8 mouse cellular contexts compared by ENCODE assay signal in the genomic region with DNA sequence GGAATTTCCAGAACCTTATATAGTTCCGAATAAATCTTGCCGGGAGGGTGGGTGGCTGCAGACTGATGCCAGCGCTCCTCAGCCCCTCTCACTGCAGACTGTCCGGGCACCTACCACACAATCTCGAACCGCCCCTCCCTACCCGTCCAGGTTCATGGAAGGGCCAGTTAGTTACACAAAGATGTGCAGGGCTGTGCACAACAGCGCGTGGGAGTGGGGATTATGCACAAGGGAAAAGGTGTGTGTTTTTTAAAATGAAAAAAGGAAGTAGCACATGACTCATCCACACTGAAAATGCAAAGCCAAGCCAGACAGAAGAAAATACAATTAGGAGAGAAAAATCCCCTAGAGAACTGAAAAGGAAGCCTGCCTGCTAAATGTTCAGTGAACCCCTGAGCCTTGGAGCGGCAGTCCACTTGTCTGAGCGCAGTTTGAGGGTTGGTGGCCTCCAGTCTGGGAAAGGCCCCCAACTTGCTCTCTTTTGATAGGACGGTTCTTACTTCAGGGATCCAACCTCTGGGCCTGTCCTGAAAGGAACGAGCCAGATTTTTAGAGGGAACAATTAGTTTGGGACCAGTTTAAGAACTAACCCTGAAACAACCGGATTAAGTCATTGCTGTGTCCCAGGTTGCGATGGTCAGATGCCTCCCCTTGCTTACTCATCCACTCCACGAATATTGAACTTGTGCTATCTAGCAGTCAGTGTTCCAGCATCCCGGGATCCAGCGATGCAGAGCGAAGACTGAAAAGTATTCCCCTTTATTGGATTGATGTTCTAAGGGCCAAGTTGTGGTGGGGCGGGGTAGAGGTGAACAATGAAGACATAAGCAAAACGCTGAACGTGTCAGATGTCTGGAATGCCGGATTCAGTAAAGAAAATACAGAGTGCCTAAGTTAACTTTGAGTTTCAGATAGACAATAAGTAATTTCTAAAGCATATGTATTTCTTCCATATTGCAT.
DNase-seq lines count a peak whose midpoint lies in the region; ATAC-seq lines count a peak whose summit lies in the region.

No protein-coding gene starts in this region.

- H3K36me3 ChIP-seq in forebrain, embryonic 14.5 days (ENCODE audit: control insufficient read depth, insufficient read depth, low read length) = no peaks in the 10 kb centered on the region
- H3K36me3 ChIP-seq in hindbrain, embryonic 10.5 days = no peaks in the 10 kb centered on the region
- H3K36me3 ChIP-seq in liver, embryonic 11.5 days (ENCODE audit: control insufficient read depth, insufficient read depth, low read length) = no peaks in the 10 kb centered on the region
- no peaks in the 10 kb centered on the region for H3K36me3 ChIP-seq in neural tube, embryonic 15.5 days

- peak; percentile 46 for DNase-seq in testis, postnatal 10 days (ENCODE audit: low spot score)
- no peak for DNase-seq in testis, postnatal 14 days (ENCODE audit: low spot score)
- no peak for DNase-seq in forebrain, embryonic 14.5 days (ENCODE audit: low spot score)
- peak; percentile 21 for DNase-seq in hindbrain, embryonic 10.5 days (ENCODE audit: low spot score)
- no peak for DNase-seq in liver, embryonic 11.5 days (ENCODE audit: low spot score)
- no peak for DNase-seq in cerebellum, adult 9-11 months

- H3K4me1 ChIP-seq in forebrain, embryonic 14.5 days (ENCODE audit: control insufficient read depth, insufficient read depth, low read length) = peaks cover 10% of the 10 kb centered on the region; the same call in 1 of the 2 replicates
- peaks cover 29% of the 10 kb centered on the region for H3K4me1 ChIP-seq in hindbrain, embryonic 10.5 days (replicated peaks)
- H3K4me1 ChIP-seq in liver, embryonic 11.5 days (replicated peaks; ENCODE audit: control insufficient read depth, insufficient read depth, low read length) = no peaks in the 10 kb centered on the region
- peaks cover 20% of the 10 kb centered on the region for H3K4me1 ChIP-seq in neural tube, embryonic 15.5 days

- peak overlapping the region; percentile 74; the same call in 1 of the 2 replicates for H3K27ac ChIP-seq in forebrain, embryonic 14.5 days (ENCODE audit: low read depth, low read length)
- peak overlapping the region; percentile 89 for H3K27ac ChIP-seq in hindbrain, embryonic 10.5 days
- H3K27ac ChIP-seq in liver, embryonic 11.5 days (ENCODE audit: low read depth, low read length) = peak overlapping the region; percentile 32; the same call in 1 of the 2 replicates
- H3K27ac ChIP-seq in neural tube, embryonic 15.5 days (replicated peaks) = no peak overlapping the region

- ATAC-seq in forebrain, embryonic 14.5 days = peak; percentile 30; the same call in 1 of the 2 replicates
- no peak for ATAC-seq in liver, embryonic 11.5 days (replicated peaks; ENCODE audit: low FRiP score)
- ATAC-seq in neural tube, embryonic 15.5 days (ENCODE audit: low FRiP score) = peak; percentile 69; the same call in 1 of the 2 replicates
- no peak for ATAC-seq in activated CD4-positive, CD25-positive, alpha-beta regulatory T cell, adult 4 months

- H3K9me3 ChIP-seq in forebrain, embryonic 14.5 days (replicated peaks; ENCODE audit: control insufficient read depth, low read length) = no peaks in the 10 kb centered on the region
- H3K9me3 ChIP-seq in hindbrain, embryonic 10.5 days = no peaks in the 10 kb centered on the region
- H3K9me3 ChIP-seq in liver, embryonic 11.5 days (ENCODE audit: control insufficient read depth, low read length) = no peaks in the 10 kb centered on the region
- no peaks in the 10 kb centered on the region for H3K9me3 ChIP-seq in neural tube, embryonic 15.5 days (replicated peaks)

- no peaks in the 10 kb centered on the region for H3K27me3 ChIP-seq in forebrain, embryonic 14.5 days (replicated peaks; ENCODE audit: control insufficient read depth, insufficient read depth, low read length)
- H3K27me3 ChIP-seq in hindbrain, embryonic 10.5 days (ENCODE audit: insufficient read depth, poor library complexity, severe bottlenecking) = no peaks in the 10 kb centered on the region
- H3K27me3 ChIP-seq in liver, embryonic 11.5 days (replicated peaks; ENCODE audit: control insufficient read depth, insufficient read depth, low read length) = no peaks in the 10 kb centered on the region
- H3K27me3 ChIP-seq in neural tube, embryonic 15.5 days (replicated peaks) = peaks cover 4% of the 10 kb centered on the region; the same call in 1 of the 2 replicates

- peak overlapping the region; percentile 44 for H3K4me3 ChIP-seq in forebrain, embryonic 14.5 days (ENCODE audit: low read depth, low read length)
- H3K4me3 ChIP-seq in hindbrain, embryonic 10.5 days = peak overlapping the region; percentile 65
- H3K4me3 ChIP-seq in liver, embryonic 11.5 days (ENCODE audit: low read depth, low read length) = peak overlapping the region; percentile 56
- H3K4me3 ChIP-seq in neural tube, embryonic 15.5 days (replicated peaks) = peak overlapping the region; percentile 45

- peak overlapping the region; percentile 70 for H3K9ac ChIP-seq in forebrain, embryonic 14.5 days (ENCODE audit: low read length)
- H3K9ac ChIP-seq in liver, embryonic 11.5 days (ENCODE audit: low read depth, low read length) = peak overlapping the region; percentile 58
- 0 out of 2 replicates have a peak overlapping the region, but pooled peaks have one; percentile 10 for H3K9ac ChIP-seq in neural tube, embryonic 15.5 days (replicated peaks)

- H3K4me2 ChIP-seq in forebrain, embryonic 14.5 days (ENCODE audit: low read length) = peak overlapping the region; percentile 88
- peak overlapping the region; percentile 76 for H3K4me2 ChIP-seq in liver, embryonic 11.5 days
- H3K4me2 ChIP-seq in neural tube, embryonic 15.5 days = peak overlapping the region; percentile 92

- 9% methylated on average over 23 of the region's 23 CpGs for WGBS in forebrain, embryonic 14.5 days
- WGBS in hindbrain, embryonic 10.5 days = 31% methylated on average over 23 of the region's 23 CpGs
- WGBS in liver, embryonic 11.5 days = 27% methylated on average over 23 of the region's 23 CpGs
- 33% methylated on average over 23 of the region's 23 CpGs for whole genome bisulfite sequencing in neural tube, embryonic 15.5 days

Comparison
In these comparisons a context has a peak if more than half of its experiments do, and no peak if none do; other contexts are left out.
1. DNase-seq: peak in testis, postnatal 10 days (single experiment) and hindbrain, embryonic 10.5 days (single experiment); none in testis, postnatal 14 days (single experiment), forebrain, embryonic 14.5 days (single experiment), liver, embryonic 11.5 days (single experiment) and cerebellum, adult 9-11 months (single experiment).
2. ATAC-seq: peak in forebrain, embryonic 14.5 days (single experiment) and neural tube, embryonic 15.5 days (single experiment); none in liver, embryonic 11.5 days (single experiment) and activated CD4-positive, CD25-positive, alpha-beta regulatory T cell, adult 4 months (single experiment).
3. H3K9ac ChIP-seq: peak in every context shown above with its lines; median percentile 70 in forebrain, embryonic 14.5 days; 58 in liver, embryonic 11.5 days; 10 in neural tube, embryonic 15.5 days.
4. Peak in every context shown above with its lines, with median percentiles within 50 percentile points of each other: H3K4me2 ChIP-seq and H3K4me3 ChIP-seq.